Mouse (Mus musculus): ENCODE results near the gene Exoc3l2.

- TF ChIP-seq TCF12 (IDR thresholded peaks at IDR 0.05; ENCODE audit: insufficient read depth, poor library complexity, severe bottlenecking) (no peak), POLR2A (IDR thresholded peaks at IDR 0.05; ENCODE audit: insufficient read length, low read depth) (peak; percentile 66), REST (IDR thresholded peaks at IDR 0.05; ENCODE audit: insufficient read depth, insufficient read length) (no peak), E2F4 (IDR thresholded peaks at IDR 0.05; ENCODE audit: insufficient read depth) (no peak), POLR2AphosphoS2 (IDR thresholded peaks at IDR 0.05; ENCODE audit: insufficient read length, low read depth) (peak; percentile 34), CEBPB (IDR thresholded peaks at IDR 0.05; ENCODE audit: insufficient read depth, poor library complexity, severe bottlenecking) (no peak), MAX (IDR thresholded peaks at IDR 0.05; ENCODE audit: low read depth) (no peak), MYOG (IDR thresholded peaks at IDR 0.05; ENCODE audit: control insufficient read depth in 1 of 3, insufficient read depth in 1 of 3, insufficient read length in 2 of 3, low read depth in 2 of 3) (no peak), USF1 (IDR thresholded peaks at IDR 0.05; ENCODE audit: low read depth) (no peak), MYOD1 (IDR thresholded peaks at IDR 0.05; ENCODE audit: control insufficient read depth in 1 of 3, insufficient read length in 2 of 3, low read depth in 2 of 3) (no peak)
These were observed 4.5 kb upstream of the Exoc3l2 start, which contains the start of gene Mark4 for GRCm38 (mm10) chr7:19458591-19459111.

All from myocyte (in vitro differentiated cells).